Mouse (Mus musculus): ENCODE results near the gene Zfp668. TPM values are rescaled to one million over a fixed set of nuclear protein-coding genes. Genes with fewer than 3 reads are reported as not detected.
"Not testable (repeated sequence)": the region's sequence is repeated elsewhere in the genome, so short reads cannot be mapped to it uniquely, and the experiment has no call there.

The Zfp668 gene
- total RNA-seq, 2 experiments from 2014 or later: 4.6 to 4.9 TPM

DNA sequence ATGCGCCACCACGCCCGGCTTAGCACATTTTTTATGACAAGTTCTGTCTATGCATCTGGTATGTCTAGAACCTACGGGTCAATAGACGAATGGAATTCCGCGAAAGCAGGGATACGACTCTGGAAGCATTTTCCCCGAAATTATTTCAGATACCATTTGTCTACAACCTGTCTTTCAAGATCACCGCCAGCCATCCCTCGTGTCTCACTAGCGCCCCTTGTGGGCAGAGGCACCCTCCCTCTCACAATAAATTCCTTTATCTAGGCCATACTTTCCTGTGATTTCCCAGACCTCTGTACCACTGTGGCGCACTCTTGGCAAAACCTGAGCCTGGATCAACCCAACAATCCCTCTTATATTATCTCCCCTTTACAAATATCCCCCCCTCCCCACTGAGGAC, 19.8 kb upstream of the Zfp668 start:
- DNase-seq: peak; percentile 71
- intact Hi-C loops (cut with DNase I; ENCODE audit: low total_unique reads): no loop called here

DNA sequence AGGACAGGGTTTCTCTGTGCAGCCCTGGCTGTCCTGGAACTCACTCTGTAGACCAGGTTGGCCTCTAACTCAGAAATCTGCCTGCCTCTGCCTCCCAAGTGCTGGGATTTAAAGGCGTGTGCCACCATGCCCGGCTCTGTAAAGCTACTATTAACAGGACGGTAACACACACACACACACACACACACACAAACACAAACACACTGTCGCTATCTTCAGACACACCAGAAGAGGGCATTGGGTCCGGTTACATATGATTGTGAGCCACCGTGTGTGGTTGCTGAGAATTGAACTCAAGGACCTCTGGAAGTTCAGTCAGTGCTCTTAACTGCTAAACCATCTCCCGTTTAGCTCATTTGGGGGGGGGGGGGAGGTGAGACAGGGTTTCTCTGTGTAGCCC, 19.3 kb upstream of the Zfp668 start:
- DNase-seq; intact Hi-C loops (cut with DNase I; ENCODE audit: low total_unique reads): not testable (repeated sequence)

DNA sequence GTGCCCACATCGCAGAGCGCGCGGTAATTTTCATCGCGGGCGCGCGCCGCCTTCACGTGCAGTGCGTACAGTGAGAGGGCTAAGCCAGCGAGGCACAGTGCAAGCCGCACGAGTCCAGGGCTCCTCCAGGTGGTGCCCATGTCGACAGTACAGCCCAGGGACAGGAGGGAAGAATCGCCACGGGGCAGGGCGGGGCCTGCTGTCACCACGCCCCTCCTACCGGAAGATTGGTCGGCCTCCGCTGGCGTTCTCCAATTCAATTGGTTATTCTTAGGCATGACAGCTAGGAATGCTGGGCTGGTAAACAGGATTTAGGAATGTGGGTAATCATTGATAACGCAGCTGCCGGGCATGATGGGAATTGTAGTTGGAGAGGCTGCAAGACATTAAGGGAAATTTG, 18.8 kb upstream of the Zfp668 start, which contains the start of the genes Gm21974 and Vkorc1:
TSS of gene Gm21974 (minus strand) at position 13 of the 400 bp plus-strand sequence.
TSS of gene Vkorc1 (minus strand) at position 176 of the 400 bp plus-strand sequence.
- intact Hi-C loops (cut with DNase I; ENCODE audit: low total_unique reads): no loop called here
- DNase-seq: peak; percentile 95

DNA sequence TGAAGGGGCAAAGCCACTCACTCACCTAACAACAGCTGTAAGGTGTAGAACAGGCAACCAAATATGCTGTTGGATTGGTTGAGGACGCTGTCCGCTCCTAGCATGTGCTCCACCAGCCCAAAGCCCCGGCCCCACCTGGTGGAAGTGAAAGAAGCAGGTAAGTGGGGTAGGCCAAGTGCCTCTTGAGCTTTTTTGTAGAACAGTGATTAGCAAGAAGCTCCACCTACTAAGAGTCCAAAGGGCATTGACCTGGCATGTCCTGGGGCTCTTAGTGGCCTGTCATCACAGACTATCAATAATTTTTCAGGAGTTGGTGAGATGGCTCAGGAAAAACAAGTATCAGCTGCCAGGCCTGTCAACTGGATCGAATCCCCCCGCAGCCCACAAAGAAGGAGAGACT, 17.9 kb upstream of the Zfp668 start:
- no peak for DNase-seq
- intact Hi-C loops (cut with DNase I; ENCODE audit: low total_unique reads): no loop called here

DNA sequence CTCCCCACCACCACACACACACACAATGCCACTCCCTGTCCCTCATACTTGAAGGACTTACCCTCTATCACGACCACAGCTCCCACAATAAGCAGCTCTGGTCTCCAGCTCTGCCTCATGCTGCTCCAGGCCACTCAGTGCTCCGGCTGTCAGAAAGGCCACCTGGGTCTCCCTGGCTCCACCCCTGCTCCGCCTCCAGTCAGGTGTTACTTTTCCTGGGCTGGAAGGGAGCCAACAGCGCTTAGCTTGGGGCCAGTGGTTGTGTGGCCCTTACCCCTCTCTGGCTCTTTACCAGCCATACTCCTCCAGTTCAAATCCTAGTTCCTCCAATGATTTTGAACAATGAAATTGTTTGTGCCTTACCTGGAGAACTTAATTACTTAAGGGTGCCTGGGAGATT, 14.2 kb upstream of the Zfp668 start, which contains the start of gene Prss53:
TSS of gene Prss53 (minus strand) at position 173 of the 400 bp plus-strand sequence.
- no peak for DNase-seq
- intact Hi-C loops (cut with DNase I; ENCODE audit: low total_unique reads): no loop called here

DNA sequence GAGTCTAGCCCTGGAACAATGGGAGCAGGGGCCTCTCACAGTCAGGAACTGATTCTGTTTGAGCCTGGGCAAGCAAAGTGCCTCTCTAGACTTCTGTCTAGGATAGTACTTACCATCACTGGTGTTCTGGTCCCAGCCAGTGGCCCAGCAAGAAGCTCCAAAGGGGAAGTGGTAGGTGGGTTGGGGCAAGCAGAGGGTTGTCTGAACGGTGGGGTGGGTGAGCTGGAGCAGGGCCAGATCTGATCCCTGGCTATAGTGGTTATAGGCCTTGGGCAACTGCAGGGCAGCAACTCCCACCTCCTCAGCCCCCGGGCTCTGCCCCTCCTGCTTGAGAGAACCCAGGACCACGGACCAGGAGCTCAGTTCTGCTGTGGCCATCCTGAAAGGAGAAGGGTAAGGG, 12.2 kb upstream of the Zfp668 start:
- intact Hi-C loops (cut with DNase I; ENCODE audit: low total_unique reads): no loop called here
- DNase-seq: no peak

DNA sequence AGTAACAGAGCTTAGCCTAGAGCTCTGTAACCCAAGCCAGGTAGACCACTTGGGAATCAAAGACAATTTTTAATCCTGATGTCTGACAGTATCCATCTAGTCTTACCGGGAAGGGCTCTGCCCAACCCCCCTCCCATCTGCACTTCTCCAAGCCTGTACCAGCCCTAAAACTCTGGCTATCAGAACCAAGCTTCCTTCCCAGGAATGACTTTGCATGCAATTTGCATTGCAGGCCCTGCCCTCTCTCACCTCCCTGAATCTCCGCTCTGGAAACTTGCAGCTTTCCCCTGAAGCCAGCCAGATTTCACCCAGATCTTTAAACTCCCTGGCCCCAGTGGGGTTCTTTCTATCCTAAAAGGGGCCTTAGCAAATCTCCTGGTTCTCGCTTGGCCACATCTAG, 11.2 kb upstream of the Zfp668 start:
- intact Hi-C loops (cut with DNase I; ENCODE audit: low total_unique reads): no loop called here
- DNase-seq: no peak

DNA sequence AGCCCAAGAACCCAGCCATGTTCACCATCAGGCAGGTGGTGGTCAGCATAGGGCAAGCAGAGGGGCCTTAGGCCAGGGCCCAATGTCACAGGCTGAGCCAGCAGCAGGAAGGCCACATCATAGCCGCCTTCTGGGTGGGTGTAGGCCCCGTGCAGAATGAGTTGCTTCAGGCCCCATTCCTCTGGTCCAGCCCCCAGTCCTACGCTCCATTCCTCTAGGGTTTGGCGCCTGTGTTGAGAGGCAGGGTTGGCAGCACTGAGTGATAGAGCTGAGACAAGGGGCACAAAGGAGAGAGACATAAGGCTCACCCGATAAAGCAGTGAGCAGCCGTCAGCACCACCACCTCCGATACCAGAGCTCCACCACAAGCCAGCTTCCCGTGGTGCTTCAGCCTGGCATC, 10.6 kb upstream of the Zfp668 start:
- intact Hi-C loops (cut with DNase I; ENCODE audit: low total_unique reads): no loop called here
- no peak for DNase-seq

DNA sequence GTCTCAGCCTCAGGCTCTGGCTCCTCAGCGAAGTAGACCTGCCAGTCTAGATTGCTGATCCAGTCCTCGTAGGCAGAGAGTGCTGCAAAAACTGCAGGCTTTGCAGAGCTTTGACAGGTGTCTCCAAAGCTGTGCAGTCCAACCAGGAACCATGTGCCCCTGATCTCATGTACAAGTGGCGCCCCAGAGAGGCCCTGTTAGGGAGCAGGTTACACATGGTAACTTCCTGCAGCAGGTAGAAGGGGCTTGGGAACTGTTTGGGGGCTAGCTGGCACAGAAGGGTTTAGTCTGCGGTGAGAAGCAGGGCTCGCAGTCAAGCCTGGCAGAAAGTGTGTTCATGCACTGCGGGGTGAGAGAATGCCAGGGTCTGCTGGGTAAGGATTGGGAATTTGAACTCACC, 9.9 kb upstream of the Zfp668 start:
- DNase-seq: no peak
- intact Hi-C loops (cut with DNase I; ENCODE audit: low total_unique reads): no loop called here

DNA sequence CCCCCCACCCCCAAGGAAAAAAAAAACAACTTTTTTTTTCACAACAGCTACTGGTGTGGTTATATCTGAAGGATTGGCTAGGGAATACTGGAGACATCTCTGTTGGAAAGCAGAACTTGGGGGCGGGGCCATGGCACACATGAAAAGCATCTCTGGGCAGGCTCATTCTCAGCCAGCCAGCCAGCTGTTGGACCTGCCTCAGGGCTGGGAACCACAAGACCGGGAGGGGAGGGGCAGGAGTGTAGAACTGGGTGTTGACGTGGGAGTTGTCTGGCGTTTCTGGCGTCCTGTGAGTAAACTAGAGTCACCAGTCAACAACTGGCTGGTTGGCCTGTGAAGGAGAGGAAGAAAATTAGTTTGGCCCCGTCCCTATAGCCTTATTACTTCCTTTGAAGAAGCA, 9.3 kb upstream of the Zfp668 start:
- intact Hi-C loops (cut with DNase I; ENCODE audit: low total_unique reads): no loop called here
- DNase-seq: peak; percentile 85

DNA sequence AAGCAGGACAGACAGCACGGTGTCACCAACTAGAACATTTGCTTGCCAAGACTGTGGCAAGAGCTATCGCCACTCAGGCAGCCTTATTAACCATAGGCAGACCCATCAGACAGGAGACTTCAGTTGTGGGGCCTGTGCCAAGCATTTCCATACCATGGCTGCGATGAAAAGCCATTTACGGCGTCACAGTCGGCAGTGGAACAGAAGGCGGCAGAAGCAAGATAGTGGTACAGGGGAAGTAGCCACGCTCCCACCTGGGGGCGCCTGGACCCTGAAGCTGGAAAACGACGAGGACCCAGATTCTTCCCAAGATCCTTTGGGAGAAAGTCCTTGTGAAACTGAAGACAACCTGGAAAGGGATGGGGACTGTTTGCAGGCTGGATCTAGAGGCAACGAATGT, 3.8 kb upstream of the Zfp668 start:
- DNase-seq: no peak
- intact Hi-C loops (cut with DNase I; ENCODE audit: low total_unique reads): no loop called here

DNA sequence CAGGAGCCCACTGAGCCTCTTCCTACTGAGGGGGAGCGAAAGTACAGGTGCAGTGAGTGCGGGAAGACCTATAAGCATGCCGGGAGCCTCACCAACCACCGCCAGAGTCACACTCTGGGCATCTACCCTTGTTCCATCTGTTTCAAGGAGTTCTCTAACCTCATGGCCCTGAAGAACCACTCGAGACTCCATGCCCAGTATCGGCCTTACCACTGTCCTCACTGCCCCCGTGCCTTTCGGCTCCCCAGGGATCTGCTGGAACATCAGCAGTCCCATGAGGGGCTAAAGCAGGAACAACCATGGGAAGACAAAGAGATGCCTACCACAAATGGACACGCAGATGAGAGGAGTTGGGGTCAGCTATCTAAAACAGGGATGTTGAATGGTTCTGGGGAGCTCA, 2.7 kb upstream of the Zfp668 start:
- DNase-seq: no peak
- intact Hi-C loops (cut with DNase I; ENCODE audit: low total_unique reads): no loop called here

DNA sequence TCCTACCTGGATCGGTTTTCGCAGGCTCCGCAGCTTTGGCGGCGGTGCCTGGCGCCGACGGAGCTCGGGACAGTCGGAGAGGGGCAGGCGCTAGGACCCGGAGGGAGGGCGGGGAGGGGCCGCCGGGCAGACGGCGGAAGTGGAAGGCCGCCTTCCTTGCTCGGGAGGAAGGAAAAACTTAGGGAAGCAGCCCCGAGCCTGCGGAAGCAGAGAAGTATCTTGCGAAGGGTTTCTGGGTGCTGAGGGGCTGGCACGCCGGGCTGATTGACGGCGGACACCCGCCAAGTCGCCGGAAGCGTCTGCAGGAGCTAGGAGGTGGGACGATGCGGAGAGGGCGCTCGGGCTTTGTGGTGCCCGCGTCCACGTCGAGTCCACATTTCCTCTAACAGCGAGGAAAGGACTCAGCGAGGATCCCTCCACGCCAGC, 574 bp downstream of the Zfp668 start, which contains the start of gene Zfp646:
TSS of gene Zfp646 (plus strand) at position 181 of the 426 bp plus-strand sequence.
- peak; percentile 77 for DNase-seq
- intact Hi-C loops (cut with DNase I; ENCODE audit: low total_unique reads): no loop called here

DNA sequence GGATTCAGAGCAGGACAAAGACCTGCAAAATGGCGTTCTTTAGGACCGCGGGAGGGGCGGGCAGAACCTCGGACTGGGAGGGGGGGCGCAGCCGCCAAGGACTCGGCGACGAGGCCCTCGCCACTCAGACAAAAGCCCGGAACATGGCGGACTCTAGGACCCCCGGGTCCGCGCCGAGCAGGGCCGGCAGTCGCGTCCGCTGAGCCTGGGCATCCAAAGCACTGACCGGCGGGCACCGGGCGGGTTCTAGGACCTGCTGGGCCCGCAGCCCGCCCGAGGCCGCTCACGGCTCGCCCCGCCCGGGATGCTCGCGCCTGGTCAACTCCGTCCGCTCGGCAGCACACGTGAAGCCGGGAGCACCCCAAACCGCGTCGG, 1.0 kb downstream of the Zfp668 start:
- peak; percentile 95 for DNase-seq
- intact Hi-C loops (cut with DNase I; ENCODE audit: low total_unique reads): no loop called here

DNA sequence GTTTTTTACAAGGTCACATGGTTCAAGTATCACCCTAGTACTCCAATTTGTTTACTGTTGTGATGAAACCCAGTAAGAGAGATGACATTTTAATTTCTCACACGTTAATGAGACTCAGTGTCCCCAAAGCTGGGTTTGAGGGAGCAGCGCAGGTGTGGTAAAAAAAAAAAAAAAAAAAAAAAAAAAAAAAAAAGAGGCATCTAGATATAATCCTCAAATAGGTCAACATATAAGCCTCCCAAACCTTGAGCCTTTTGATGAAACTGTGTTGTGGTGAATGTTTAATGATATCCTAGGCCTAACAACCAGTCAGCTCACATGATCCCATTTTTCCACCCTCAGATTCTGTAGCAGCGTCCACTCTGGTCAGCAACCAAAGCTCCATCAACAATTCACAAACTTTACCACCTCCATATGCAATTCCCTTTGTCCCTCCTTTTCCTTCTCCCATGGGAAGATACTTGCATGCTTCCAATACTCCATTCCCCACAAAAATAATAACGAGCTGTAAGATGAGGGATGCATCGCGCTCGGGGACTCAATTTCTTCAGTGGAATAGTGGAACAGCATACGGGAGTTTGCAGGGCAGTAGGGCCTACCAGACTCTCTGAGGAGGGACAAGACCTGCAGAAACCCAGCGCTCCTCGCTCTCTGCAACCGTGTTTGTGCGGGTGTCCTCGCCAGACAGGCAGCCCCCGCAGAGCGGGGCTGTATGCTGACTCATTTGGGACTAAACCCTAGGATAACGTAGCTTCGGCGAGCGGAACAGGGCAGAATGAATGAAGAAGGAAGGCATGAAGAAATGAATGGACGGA, 1.6 kb downstream of the Zfp668 start:
- no peak for DNase-seq
- intact Hi-C loops (cut with DNase I; ENCODE audit: low total_unique reads): no loop called here

DNA sequence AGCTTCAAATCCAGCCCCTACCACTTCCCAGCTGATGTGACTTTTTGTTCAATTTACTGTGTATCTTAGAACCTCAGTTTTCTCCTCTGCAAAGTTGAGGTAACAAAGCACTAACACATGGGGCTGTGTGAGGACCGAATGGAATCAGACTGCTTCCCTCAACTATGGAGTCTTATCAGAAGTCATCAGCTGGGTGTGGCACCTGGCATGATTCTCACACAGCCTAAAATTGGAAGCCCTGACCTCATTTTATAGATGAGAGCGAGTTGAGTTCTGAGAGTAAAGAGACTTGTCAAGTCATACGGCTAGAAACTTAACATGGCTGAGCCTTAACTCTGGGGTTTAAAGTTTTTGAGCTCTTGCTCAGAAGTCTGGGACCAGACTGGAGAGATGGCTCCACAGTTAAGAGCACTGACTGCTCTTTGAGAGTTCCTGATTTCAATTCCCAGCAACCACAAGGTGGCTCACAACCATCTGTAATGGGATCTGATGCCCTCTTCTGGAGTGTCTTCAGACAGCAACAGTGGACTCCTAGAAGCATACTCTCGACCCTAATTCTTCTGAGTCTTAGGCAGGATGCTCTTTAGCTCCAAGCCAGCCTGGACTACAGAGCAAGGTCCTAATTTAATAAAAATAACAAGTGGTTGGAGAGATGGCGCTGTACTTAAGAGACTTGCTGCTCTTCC, 6.3 kb downstream of the Zfp668 start:
- DNase-seq: no peak
- intact Hi-C loops (cut with DNase I; ENCODE audit: low total_unique reads): no loop called here

DNA sequence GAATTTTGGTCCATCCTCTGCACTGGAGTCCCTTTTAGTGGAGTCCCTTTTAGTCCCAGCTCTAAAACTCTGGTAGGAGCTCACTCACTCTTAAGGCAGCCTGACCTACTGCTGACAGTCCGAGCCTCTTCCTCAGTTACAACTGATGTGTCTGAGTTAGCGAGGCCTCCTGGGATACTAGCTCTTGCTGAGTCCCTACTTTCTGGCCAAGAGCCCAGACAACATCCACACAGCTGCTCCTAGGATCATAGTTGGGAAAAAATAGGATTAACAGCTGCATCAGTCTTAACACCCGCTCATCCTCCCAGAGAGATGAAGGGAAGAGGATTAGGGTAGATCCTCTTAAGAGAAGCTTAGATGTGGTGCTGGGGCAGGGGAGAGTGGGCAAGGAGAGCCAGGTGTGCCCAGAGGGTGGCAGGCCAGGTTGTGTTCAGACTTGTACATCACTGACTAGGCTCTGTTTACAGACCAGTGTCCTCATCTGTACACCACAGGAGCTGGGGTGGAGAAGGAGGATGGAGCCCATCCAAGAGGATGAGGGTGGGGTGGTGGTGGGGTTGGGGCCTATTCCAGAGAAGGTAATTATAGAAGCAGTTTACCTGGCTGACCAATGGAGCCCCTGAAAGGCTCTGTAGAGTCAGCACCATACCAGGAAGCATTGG, 7.3 kb downstream of the Zfp668 start:
- intact Hi-C loops (cut with DNase I; ENCODE audit: low total_unique reads): loop anchor here (5.0 kb wide), 1 partner anchor 82 kb away; the partner anchor contains the start of gene Gm49388
- DNase-seq: peak; percentile 62

DNA sequence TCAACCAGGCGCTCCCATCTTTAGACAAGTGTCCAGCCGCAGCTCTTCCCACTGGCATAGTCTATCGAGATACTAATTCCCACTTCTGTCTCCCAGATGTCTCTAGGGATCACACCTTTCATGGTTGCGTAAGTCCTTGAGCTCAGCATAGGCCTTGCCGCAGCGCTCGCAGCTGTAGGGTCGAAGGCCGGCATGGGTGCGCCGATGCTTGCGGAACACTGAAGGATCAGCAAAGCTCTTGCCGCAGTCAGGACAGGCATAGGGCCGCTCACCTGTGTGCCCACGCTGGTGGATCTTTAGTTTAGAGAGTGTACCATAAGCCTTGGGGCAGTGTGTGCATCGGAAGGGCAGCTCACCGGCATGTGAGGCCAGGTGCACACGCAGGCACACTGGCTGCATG, 9.0 kb downstream of the Zfp668 start:
- intact Hi-C loops (cut with DNase I; ENCODE audit: low total_unique reads): loop anchor here (5.0 kb wide), 1 partner anchor 80 kb away; the partner anchor contains the start of gene Gm49388
- no peak for DNase-seq

DNA sequence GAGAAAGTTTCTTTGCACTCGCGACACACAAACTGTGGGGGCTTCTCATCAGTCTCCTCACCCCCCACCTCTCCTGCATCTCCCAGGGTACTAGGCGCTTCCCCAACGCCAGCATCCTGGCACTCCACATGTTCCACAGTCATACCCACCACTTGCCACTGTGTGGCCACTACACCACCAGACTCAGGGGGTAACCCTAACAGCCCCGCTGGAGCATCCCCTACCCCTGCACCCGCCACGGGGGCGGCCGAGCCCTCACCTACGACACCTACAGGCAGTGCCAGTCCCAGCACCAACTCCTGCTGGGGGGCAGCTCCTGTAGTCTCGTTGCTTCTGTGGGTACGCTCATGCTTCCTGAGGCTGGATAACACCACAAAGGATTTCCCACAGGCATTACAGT, 10.2 kb downstream of the Zfp668 start:
- intact Hi-C loops (cut with DNase I; ENCODE audit: low total_unique reads): loop anchor here (5.0 kb wide), 1 partner anchor 79 kb away; the partner anchor contains the start of gene Gm49388
- DNase-seq: no peak

DNA sequence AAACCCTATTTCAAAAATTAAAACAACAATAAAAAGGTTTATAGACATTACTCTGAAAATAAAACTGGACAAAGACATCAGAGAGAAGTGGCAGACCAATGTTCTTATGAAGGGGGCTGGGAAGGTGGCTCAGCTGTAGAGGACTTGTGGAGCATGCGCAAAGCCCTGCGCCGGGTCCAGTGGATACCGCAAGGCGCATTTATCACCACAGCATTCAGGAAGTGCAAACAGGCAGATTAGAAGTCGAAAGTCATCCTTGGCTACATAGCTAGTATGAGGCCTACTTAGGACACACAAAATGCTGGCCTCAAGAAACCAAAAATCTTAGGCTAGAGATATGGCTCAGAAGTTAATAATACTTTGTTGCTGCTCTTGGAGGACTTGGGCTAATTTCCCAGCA, 18.4 kb downstream of the Zfp668 start:
- intact Hi-C loops (cut with DNase I; ENCODE audit: low total_unique reads): no loop called here

More for the DNA sequence above, 18.4 kb downstream of the Zfp668 start:
- DNase-seq: no peak

All from gastrocnemius, postnatal 14 days (tissue).